Mouse (Mus musculus): ENCODE measurements around the gene Trio. TPM values are rescaled to one million over a fixed set of nuclear protein-coding genes. Genes with fewer than 3 reads are reported as not detected.
"Not testable (repeated sequence)": the region's sequence is repeated elsewhere in the genome, so short reads cannot be mapped to it uniquely, and the experiment has no call there.

Gene Trio
- total RNA-seq, 2 experiments from 2014 or later: 42.9 to 43.7 TPM

DNA sequence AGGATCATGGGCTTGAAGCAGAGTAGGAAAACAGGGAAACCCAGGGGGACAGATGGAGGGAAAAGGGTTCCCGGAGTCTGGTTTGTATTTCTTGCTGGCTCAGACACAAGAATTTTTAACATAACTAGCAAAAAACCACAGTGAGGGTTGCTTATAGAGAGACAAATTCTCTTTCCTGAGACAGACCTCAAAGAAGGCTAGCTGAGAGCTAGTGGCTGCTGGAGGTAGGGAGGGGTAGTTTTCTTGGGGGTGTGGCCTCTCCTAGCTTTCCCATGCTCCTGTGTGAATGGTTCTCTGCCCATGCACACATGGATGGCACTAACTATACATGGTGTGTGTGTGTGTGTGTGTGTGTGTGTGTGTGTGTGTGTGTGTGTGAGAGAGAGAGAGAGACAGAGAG lies 265.0 kb downstream of the Trio start:
- intact Hi-C loops (cut with DNase I): no loop called here
- DNase-seq (ENCODE audit: low spot score): no peak

GRCm38 (mm10) chr15:27759890-27760289 lies 265.8 kb downstream of the Trio start:
- DNase-seq (ENCODE audit: low spot score): no peak
- intact Hi-C loops (cut with DNase I): loop anchor here (5.0 kb wide), 1 partner anchor 47 kb away; no protein-coding TSS in a partner anchor

DNA sequence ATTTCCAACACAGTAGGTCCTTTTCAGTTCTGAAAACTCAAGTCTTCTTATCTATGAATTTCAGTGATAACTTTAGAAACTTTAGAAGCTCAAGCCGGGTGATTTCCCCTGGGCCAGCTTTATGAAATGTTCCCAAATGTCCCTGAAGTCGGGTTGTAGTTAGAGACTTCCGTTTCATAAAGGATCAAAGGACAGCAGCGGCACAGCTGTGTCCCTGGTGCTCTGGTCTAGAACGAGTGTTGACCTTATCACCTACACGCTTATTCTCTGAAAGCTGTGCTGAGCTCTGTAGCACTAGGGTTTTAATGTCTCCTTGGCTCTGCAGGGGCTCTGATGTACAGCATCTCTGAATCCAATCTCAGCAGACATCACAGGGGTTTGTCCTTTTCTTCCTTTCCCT lies 267.0 kb downstream of the Trio start:
- DNase-seq (ENCODE audit: low spot score): no peak
- intact Hi-C loops (cut with DNase I): loop anchor here (5.0 kb wide), 1 partner anchor 49 kb away; no protein-coding TSS in a partner anchor

GRCm38 (mm10) chr15:27756426-27756825 lies 269.2 kb downstream of the Trio start:
- intact Hi-C loops (cut with DNase I): loop anchor here (5.0 kb wide), 1 partner anchor 51 kb away; no protein-coding TSS in a partner anchor
- DNase-seq (ENCODE audit: low spot score): no peak

DNA sequence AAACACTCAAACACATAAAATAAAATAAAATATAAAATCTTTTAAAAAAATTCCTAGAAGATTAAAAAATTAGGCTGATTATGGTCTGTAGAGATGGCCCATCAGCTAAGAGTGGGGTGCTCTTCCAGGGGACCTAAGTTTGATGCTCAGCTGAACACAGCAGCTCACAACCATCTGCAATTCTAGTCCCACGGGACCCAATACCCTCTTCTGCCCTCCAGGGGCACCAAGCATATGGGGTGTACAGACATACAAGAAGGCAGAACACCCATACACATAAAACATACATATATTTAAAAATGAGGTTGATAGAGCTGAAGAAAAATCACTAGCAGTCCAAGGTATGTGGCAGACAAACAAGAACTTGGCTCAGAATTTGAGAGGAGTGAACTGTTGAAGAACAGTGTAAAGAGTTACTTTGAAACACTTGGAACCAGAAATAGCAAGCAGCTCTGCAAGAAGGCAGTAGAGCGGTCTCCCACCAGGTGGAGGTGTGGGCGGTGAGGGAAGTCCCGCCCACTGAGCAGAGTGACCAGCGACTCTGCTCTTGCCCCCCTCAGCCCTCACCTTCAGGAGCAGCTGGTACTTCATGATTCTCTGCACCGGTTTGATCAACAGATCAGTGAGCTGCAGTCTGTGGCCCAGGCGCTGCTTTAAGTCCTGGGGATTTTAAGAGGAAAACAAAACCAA lies 270.9 kb downstream of the Trio start:
- intact Hi-C loops (cut with DNase I): loop anchor here (5.0 kb wide), 1 partner anchor 53 kb away; no protein-coding TSS in a partner anchor
- DNase-seq (ENCODE audit: low spot score): no peak

GRCm38 (mm10) chr15:27753923-27754322 lies 271.7 kb downstream of the Trio start:
- intact Hi-C loops (cut with DNase I): no loop called here
- no peak for DNase-seq (ENCODE audit: low spot score)

DNA sequence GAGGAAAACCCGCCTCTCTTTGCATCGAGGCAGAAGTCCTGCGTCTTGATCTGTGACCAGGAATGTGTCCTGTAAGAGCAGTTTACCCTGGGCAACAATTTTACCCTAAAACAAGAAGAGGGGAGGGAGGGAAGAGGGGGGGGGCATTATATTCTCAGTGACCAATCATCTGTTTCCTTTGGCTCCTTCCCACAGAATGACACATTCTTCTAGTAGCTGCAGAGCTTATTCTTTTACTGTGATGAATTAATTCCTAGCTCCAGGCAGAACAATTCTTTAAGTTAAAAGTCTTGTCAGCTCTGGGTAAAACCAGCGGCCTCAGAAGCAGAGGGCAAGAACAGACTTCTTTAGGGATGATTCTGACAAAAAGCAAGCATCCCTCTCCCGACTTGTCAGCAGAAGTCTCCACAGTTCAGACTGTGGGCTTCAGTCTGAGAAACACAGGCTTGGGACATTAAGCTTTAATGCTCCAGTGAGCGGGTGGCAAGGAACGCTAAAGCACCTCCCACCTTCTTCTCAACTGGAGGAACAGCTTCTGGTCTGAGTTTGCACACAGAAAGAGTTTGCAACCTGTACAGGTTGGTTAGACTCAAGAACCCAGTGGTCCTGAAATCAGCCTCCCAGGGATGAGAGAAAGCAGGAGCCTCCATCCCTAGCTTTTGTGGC lies 272.8 kb downstream of the Trio start:
- intact Hi-C loops (cut with DNase I): loop anchor here (1.0 kb wide), 1 partner anchor 68 kb away; no protein-coding TSS in a partner anchor

GRCm38 (mm10) chr15:27751612-27752405 lies 273.8 kb downstream of the Trio start:
- intact Hi-C loops (cut with DNase I): loop anchor here (1.0 to 2.0 kb wide), 2 partner anchors 69 to 101 kb away; no protein-coding TSS in a partner anchor
- DNase-seq (ENCODE audit: low spot score): no peak

More for the DNA sequence above, 272.8 kb downstream of the Trio start:
- no peak for DNase-seq (ENCODE audit: low spot score)

DNA sequence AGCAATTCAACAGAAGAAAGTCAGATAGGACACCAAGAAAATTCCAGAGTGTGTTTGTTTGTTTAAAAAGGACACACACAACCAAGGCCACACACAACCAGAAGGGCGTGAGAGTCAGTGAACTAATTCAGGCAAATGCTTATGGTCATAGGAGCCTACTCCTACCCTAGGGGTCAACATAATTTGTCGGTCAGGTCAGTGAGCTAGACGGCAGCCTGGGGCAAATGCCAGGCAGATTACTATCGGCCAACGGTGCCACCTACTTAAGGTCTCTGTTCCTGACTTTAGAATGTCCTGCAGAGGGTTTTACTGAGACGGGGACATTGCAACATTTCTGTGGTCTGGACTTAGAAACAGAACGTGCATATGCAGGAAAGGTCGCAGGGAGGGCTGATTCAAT lies 276.9 kb downstream of the Trio start:
- intact Hi-C loops (cut with DNase I): loop anchor here (5.0 kb wide), 1 partner anchor 434 kb away; no protein-coding TSS in a partner anchor
- no peak for DNase-seq (ENCODE audit: low spot score)

- DNase-seq (ENCODE audit: low spot score): no peak
- intact Hi-C loops (cut with DNase I): loop anchor here (5.0 kb wide), 1 partner anchor 435 kb away; no protein-coding TSS in a partner anchor
Observed at GRCm38 (mm10) chr15:27747512-27747911, 278.1 kb downstream of the Trio start.

DNA sequence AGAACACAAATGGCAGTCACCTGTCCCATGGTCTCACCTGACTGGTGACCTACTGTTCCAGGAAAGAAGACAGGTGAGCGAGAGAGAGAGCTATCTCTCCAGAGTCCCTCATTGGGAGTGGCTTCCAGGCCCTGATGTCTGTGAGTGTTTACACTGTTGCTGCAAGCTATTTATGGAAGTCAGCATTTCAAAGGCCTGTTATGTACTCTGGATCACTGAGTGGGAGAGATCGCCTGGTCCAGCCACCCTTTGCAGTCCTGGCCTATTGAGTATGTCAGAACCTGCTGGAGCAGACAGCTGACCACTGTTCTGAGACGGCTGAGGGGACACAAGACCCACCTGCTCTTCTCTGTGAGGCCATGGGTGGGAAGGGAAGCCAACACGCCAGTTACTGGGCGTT lies 280.7 kb downstream of the Trio start:
- intact Hi-C loops (cut with DNase I): loop anchor here (5.0 kb wide), 1 partner anchor 437 kb away; no protein-coding TSS in a partner anchor

GRCm38 (mm10) chr15:27740080-27740479 lies 285.6 kb downstream of the Trio start:
- DNase-seq (ENCODE audit: low spot score): no peak
- intact Hi-C loops (cut with DNase I): no loop called here

More for the DNA sequence above, 280.7 kb downstream of the Trio start:
- DNase-seq (ENCODE audit: low spot score): no peak

DNA sequence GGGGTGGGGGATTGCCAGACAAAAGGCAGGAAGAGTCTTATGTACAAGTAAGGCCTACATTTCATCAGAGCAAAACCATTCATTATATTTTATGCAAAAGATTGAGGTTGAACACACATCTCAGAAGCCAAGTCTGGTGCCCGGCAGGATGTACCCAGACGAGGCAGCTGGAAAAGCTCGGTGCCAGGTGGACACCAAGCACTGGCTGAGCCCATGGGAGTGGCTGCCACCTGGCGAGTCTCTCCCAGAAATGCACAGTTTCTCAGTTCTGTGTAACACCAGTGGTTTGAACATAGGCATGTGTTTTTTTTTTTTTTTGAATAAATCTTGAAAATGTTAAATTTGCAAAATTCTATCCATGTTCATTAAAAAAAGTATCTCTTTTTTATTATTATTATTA lies 293.8 kb downstream of the Trio start:
- DNase-seq (ENCODE audit: low spot score): no peak
- intact Hi-C loops (cut with DNase I): no loop called here

- intact Hi-C loops (cut with DNase I): no loop called here
- no peak for DNase-seq (ENCODE audit: low spot score)
Observed at GRCm38 (mm10) chr15:27726228-27726627, 299.4 kb downstream of the Trio start.

- intact Hi-C loops (cut with DNase I): no loop called here
- no peak for DNase-seq (ENCODE audit: low spot score)
Observed at GRCm38 (mm10) chr15:27724796-27725680, 300.6 kb downstream of the Trio start.

- intact Hi-C loops (cut with DNase I): no loop called here
- DNase-seq (ENCODE audit: low spot score): no peak
Observed at GRCm38 (mm10) chr15:27724298-27724697, 301.4 kb downstream of the Trio start.

- DNase-seq (ENCODE audit: low spot score): no peak
- intact Hi-C loops (cut with DNase I): no loop called here
Observed at GRCm38 (mm10) chr15:27723746-27724145, 301.9 kb downstream of the Trio start.

DNA sequence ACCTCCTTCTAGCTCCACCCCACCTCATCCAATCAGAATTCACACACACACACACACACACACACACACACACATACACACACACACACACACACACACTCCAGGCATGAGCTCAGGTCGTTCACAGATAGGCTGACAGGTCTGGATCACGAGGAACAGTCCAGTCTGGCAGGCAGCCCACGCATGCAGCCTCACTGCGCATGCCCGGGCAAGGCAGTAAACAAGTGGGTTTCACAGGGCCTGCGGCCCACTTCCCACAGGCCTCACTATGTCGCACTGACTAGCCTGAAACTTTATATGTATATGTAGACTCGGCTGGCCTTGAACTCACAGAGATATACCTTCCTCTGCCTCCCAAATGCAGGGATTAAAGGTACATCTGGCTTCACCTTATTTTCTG lies 305.4 kb downstream of the Trio start:
- DNase-seq (ENCODE audit: low spot score); intact Hi-C loops (cut with DNase I): not testable (repeated sequence)

GRCm38 (mm10) chr15:27718668-27719067 lies 307.0 kb downstream of the Trio start:
- intact Hi-C loops (cut with DNase I): loop anchor here (5.0 kb wide), 1 partner anchor 61 kb away; no protein-coding TSS in a partner anchor
- no peak for DNase-seq (ENCODE audit: low spot score)
